In the genomic region with DNA sequence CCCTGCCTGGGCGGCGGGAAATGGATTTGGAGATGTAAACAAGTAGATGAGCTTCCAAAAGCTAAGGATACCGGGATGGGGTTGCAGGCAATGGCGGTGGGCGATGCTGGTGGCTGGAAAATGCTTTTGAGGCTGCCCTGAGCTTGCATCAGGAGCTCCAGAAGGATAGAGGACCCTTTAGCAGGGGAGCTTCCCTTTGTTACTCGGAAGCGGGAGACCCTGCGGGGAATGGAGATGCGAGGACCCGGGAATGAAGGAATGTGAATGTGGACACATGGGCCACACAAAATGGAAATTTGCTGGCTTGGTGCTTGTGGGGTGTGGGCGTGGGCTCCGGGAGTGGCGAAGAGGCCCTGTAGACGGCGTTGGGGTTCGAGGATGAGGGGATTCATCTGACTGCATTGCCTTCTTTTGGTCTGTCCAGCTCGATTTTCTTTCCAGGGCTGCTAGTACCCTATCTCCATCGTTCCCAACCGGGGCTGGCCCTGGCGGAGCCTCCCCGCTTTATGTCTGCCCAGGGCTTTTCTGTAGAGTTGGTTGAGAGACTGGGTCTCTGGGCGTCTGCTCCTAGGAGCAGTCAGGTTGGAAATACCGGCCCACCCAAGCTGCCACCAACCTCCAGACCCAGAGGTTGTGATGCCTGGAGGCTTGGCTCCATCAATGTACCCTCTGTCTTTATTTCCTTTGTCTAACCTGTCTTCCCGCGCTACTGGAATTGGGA, we compare ENCODE assay signal across 9 mouse cellular contexts. TPM values are rescaled to one million over a fixed set of nuclear protein-coding genes. Genes with fewer than 3 reads are reported as not detected.
DNase-seq lines count a peak whose midpoint lies in the region; ATAC-seq and TF ChIP-seq lines count a peak whose summit lies in the region.
"Had no signal": no experiment of that assay in that cellular context is flagged by ENCODE, and none has a peak within 500 bp of the region (broad histone marks: within the 10 kb centered on the region; RNA-seq: fewer than 3 reads in every experiment).

No protein-coding gene starts in this region.

- H3K4me2 ChIP-seq in limb, embryonic 14.5 days (replicated peaks; ENCODE audit: low read depth, low read length, severe bottlenecking), result peak overlapping the region; percentile 84
- peak overlapping the region; percentile 80 for H3K4me2 ChIP-seq in stomach, postnatal 0 days (replicated peaks; ENCODE audit: low read depth)

- peak; percentile 53 for DNase-seq in embryo, embryonic 10 days (ENCODE audit: low spot score)
- DNase-seq in embryo, embryonic 10.5 days (ENCODE audit: low spot score), result no peak
- peak; percentile 26 for DNase-seq in right cerebral cortex, postnatal 4 days
- no peak for DNase-seq in right cerebral cortex, postnatal 36 days (ENCODE audit: low spot score in 2 of 2)
- DNase-seq in limb, embryonic 14.5 days (ENCODE audit: low spot score), result no peak
- DNase-seq in stomach, postnatal 0 days (ENCODE audit: low spot score), result no peak
- DNase-seq in frontal cortex, postnatal 14 days (ENCODE audit: low spot score in 2 of 2), result no peak

- ATAC-seq in limb, embryonic 14.5 days (ENCODE audit: low FRiP score, low read depth), result no peak
- no peak for ATAC-seq in stomach, postnatal 0 days (ENCODE audit: low FRiP score, low TSS enrichment)
- no peak for ATAC-seq in erythroblast, adult 5-6 weeks (replicated peaks; ENCODE audit: low FRiP score, poor library complexity, severe bottlenecking)

- no peak for TF ChIP-seq POLR2A in limb, embryonic 14.5 days (IDR thresholded peaks at IDR 0.05; ENCODE audit: borderline replicate concordance, extremely low read depth, insufficient read depth, insufficient read length)

- no peaks in the 10 kb centered on the region for H3K27me3 ChIP-seq in limb, embryonic 14.5 days (ENCODE audit: control insufficient read depth, insufficient read depth, low read length)
- H3K27me3 ChIP-seq in stomach, postnatal 0 days (ENCODE audit: control insufficient read depth, insufficient read depth, low read length), result no peaks in the 10 kb centered on the region

- TF ChIP-seq EP300 in stomach, postnatal 0 days (optimal IDR thresholded peaks at IDR 0.05), result no peak

- 5% methylated on average over 25 of the region's 25 CpGs for WGBS in limb, embryonic 14.5 days
- WGBS in stomach, postnatal 0 days, result 10% methylated on average over 25 of the region's 25 CpGs

- H3K36me3 ChIP-seq in limb, embryonic 14.5 days (ENCODE audit: control insufficient read depth, insufficient read depth, low read length), result peaks cover 1% of the 10 kb centered on the region; the same call in 1 of the 2 replicates
- no peaks in the 10 kb centered on the region for H3K36me3 ChIP-seq in stomach, postnatal 0 days (ENCODE audit: control insufficient read depth, insufficient read depth, low read length)

- peaks cover 10% of the 10 kb centered on the region for H3K4me1 ChIP-seq in limb, embryonic 14.5 days (ENCODE audit: control insufficient read depth, insufficient read depth, low read length)
- no peaks in the 10 kb centered on the region; the same call in 1 of the 2 replicates for H3K4me1 ChIP-seq in stomach, postnatal 0 days (replicated peaks; ENCODE audit: control insufficient read depth, insufficient read depth)

- peak overlapping the region; percentile 83 for H3K9ac ChIP-seq in limb, embryonic 14.5 days (ENCODE audit: low read depth, low read length, severe bottlenecking)
- H3K9ac ChIP-seq in stomach, postnatal 0 days (ENCODE audit: low read length), result peak overlapping the region; percentile 51

- H3K9me3 ChIP-seq in limb, embryonic 14.5 days (ENCODE audit: control insufficient read depth, low read length), result no peaks in the 10 kb centered on the region
- no peaks in the 10 kb centered on the region for H3K9me3 ChIP-seq in stomach, postnatal 0 days (ENCODE audit: control insufficient read depth, low read length)

- no peak for TF ChIP-seq CTCF in stomach, postnatal 0 days (IDR thresholded peaks at IDR 0.05; ENCODE audit: low read depth)

- H3K27ac ChIP-seq in limb, embryonic 14.5 days (replicated peaks; ENCODE audit: low read depth, low read length), result peak overlapping the region; percentile 58
- H3K27ac ChIP-seq in stomach, postnatal 0 days (replicated peaks), result 0 out of 2 replicates have a peak overlapping the region, but pooled peaks have one; percentile 30

- H3K4me3 ChIP-seq in limb, embryonic 14.5 days (replicated peaks; ENCODE audit: low read length), result peak overlapping the region; percentile 66
- H3K4me3 ChIP-seq in stomach, postnatal 0 days (ENCODE audit: low read depth, low read length), result peak overlapping the region; percentile 47

RNA-seq across cellular contexts. Expression of a gene that starts 0.8 kb away (rescaled TPM):
- polyA plus RNA-seq in limb, embryonic 14.5 days (2012; rRNA removed), result 97.4 and 120 TPM in 2 replicates
- 82.7 and 94.3 TPM in 2 replicates for polyA plus RNA-seq in limb, embryonic 14.5 days (2014; fragmentation: Nextera tagmentation; extraction: Ambion mirVana)
- polyA plus RNA-seq in stomach, postnatal 0 days (2015; fragmentation: Nextera tagmentation; extraction: Ambion mirVana), result 50.3 and 66.9 TPM in 2 replicates
- not detected in 2 replicates for total RNA-seq in erythroblast, adult 5-6 weeks (2015; ENCODE audit: low replicate concordance)
- not detected in 2 replicates for total RNA-seq in erythroblast, adult 5-6 weeks (2017; ENCODE audit: low replicate concordance)

RNA-seq across cellular contexts. Expression of a gene that starts 28.7 kb away (rescaled TPM):
- polyA plus RNA-seq in limb, embryonic 14.5 days (2012; rRNA removed), result 6.0 and 8.5 TPM in 2 replicates
- polyA plus RNA-seq in limb, embryonic 14.5 days (2014; fragmentation: Nextera tagmentation; extraction: Ambion mirVana), result 6.1 and 7.6 TPM in 2 replicates
- polyA plus RNA-seq in stomach, postnatal 0 days (2015; fragmentation: Nextera tagmentation; extraction: Ambion mirVana), result 1.3 and 2.2 TPM in 2 replicates
- total RNA-seq in erythroblast, adult 5-6 weeks (2015; ENCODE audit: low replicate concordance), result not detected in 2 replicates
- total RNA-seq in erythroblast, adult 5-6 weeks (2017; ENCODE audit: low replicate concordance), result not detected in 2 replicates

RNA-seq across cellular contexts. Expression of a gene that starts 51.9 kb away (rescaled TPM):
- polyA plus RNA-seq in limb, embryonic 14.5 days (2012; rRNA removed), result 2.0 and 2.5 TPM in 2 replicates
- polyA plus RNA-seq in limb, embryonic 14.5 days (2014; fragmentation: Nextera tagmentation; extraction: Ambion mirVana), result 5.5 and 5.9 TPM in 2 replicates
- 33.1 and 33.6 TPM in 2 replicates for polyA plus RNA-seq in stomach, postnatal 0 days (2015; fragmentation: Nextera tagmentation; extraction: Ambion mirVana)
- total RNA-seq in erythroblast, adult 5-6 weeks (2015; ENCODE audit: low replicate concordance), result not detected in 2 replicates
- total RNA-seq in erythroblast, adult 5-6 weeks (2017; ENCODE audit: low replicate concordance), result not detected in 2 replicates
- total RNA-seq: layer of hippocampus, postnatal 10 days had no signal

RNA-seq across cellular contexts. Expression of a gene that starts 55.7 kb away (rescaled TPM):
- polyA plus RNA-seq in limb, embryonic 14.5 days (2012; rRNA removed), result 1.0 and 1.3 TPM in 2 replicates
- polyA plus RNA-seq in limb, embryonic 14.5 days (2014; fragmentation: Nextera tagmentation; extraction: Ambion mirVana), result 0.40 and 0.43 TPM in 2 replicates
- polyA plus RNA-seq in stomach, postnatal 0 days (2015; fragmentation: Nextera tagmentation; extraction: Ambion mirVana), result 0.17 and 0.23 TPM in 2 replicates
- total RNA-seq in erythroblast, adult 5-6 weeks (2015; ENCODE audit: low replicate concordance), result not detected in 2 replicates
- not detected in 2 replicates for total RNA-seq in erythroblast, adult 5-6 weeks (2017; ENCODE audit: low replicate concordance)

Comparison
In these comparisons a context has a peak if more than half of its experiments do, and no peak if none do; other contexts are left out.
1. DNase-seq: peak in embryo, embryonic 10 days (single experiment) and right cerebral cortex, postnatal 4 days (single experiment); none in embryo, embryonic 10.5 days (single experiment), right cerebral cortex, postnatal 36 days (0 of 2), limb, embryonic 14.5 days (single experiment), stomach, postnatal 0 days (single experiment) and frontal cortex, postnatal 14 days (0 of 2).